ENCODE assay signal across 30 mouse cellular contexts in the genomic region with DNA sequence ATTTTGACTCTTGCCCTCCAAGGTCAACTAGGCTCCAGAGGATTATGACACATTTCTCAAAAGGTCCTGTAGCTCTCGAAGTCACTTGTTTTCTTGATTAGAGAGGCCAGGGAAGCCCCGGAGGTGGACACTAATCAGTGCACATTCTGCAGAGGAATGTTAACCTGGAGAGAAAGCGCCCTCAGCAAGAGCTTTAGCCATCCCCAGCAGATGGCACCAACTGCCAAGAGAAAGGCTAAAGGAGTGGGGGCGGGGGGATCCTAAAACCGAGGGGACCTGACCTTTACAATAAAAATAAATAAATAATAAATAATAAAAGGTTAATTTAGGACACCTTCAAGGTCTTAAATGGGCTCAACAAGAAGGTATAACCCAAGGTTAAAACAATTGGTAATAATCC. TPM values are rescaled to one million over a fixed set of nuclear protein-coding genes. Genes with fewer than 3 reads are reported as not detected.
DNase-seq lines count a peak whose midpoint lies in the region; ATAC-seq and TF ChIP-seq lines count a peak whose summit lies in the region.
"Had no signal": no experiment of that assay in that cellular context is flagged by ENCODE, and none has a peak within 500 bp of the region (broad histone marks: within the 10 kb centered on the region; RNA-seq: fewer than 3 reads in every experiment).

No protein-coding gene starts in this region.

- no peak overlapping the region for H3K4me2 ChIP-seq in liver, embryonic 14.5 days (ENCODE audit: low read depth)
- H3K4me2 ChIP-seq: embryonic facial prominence, embryonic 15.5 days; hindbrain, embryonic 12.5 days had no signal

- no peak for ATAC-seq in liver, embryonic 14.5 days (ENCODE audit: insufficient read depth)
- ATAC-seq: CD4-positive, CD25-positive, alpha-beta regulatory T cell, adult 4 months; forebrain, embryonic 14.5 days; hindbrain, embryonic 16.5 days; inflammation-experienced regulatory T-cells, adult 6 months had no signal

- TF ChIP-seq CTCF in heart, adult 2 months (IDR thresholded peaks at IDR 0.05) = no peak
- TF ChIP-seq CTCF in liver, embryonic 14.5 days (IDR thresholded peaks at IDR 0.05; ENCODE audit: low read depth) = peak; percentile 34; the same call in 1 of the 2 replicates

- no peaks in the 10 kb centered on the region for H3K4me1 ChIP-seq in heart, adult 2 months (ENCODE audit: control insufficient read depth, insufficient read depth, low read length)
- peaks cover 12 to 15% of the 10 kb centered on the region in 2 experiments for H3K4me1 ChIP-seq in liver, embryonic 14.5 days (replicated peaks; ENCODE audit: control insufficient read depth in 2 of 2, insufficient read depth in 2 of 2, low read length in 1 of 2)
- H3K4me1 ChIP-seq: embryonic facial prominence, embryonic 15.5 days; hindbrain, embryonic 12.5 days had no signal

- 38% methylated on average over 5 of the region's 5 CpGs for WGBS in heart, adult 2 months
- 34% methylated on average over 5 of the region's 5 CpGs for WGBS in liver, embryonic 14.5 days (ENCODE audit: insufficient replicate concordance)

- H3K36me3 ChIP-seq in heart, adult 2 months (ENCODE audit: control insufficient read depth, insufficient read depth, low read length) = no peaks in the 10 kb centered on the region
- no peaks in the 10 kb centered on the region for H3K36me3 ChIP-seq in liver, embryonic 14.5 days (replicated peaks; ENCODE audit: control insufficient read depth, insufficient read depth, low read depth)
- H3K36me3 ChIP-seq: embryonic facial prominence, embryonic 15.5 days; forebrain, embryonic 10.5 days; heart, embryonic 10.5 days; hindbrain, embryonic 12.5 days had no signal

- no peak overlapping the region for H3K27ac ChIP-seq in heart, adult 2 months
- H3K27ac ChIP-seq in liver, embryonic 14.5 days = no peak overlapping the region
- H3K27ac ChIP-seq: embryonic facial prominence, embryonic 15.5 days; forebrain, embryonic 10.5 days; gastrocnemius, adult 2 months; heart, embryonic 10.5 days; hindbrain, embryonic 12.5 days had no signal

- intact Hi-C loops in heart, adult 2 months (cut with DNase I) = no loop called here

- no peak overlapping the region for H3K4me3 ChIP-seq in heart, adult 2 months
- no peak overlapping the region for H3K4me3 ChIP-seq in liver, embryonic 14.5 days (ENCODE audit: insufficient read depth in 1 of 2, low read depth in 2 of 2, low read length in 2 of 2)
- H3K4me3 ChIP-seq: embryonic facial prominence, embryonic 15.5 days; erythroblast, embryonic 14.5 days; forebrain, embryonic 10.5 days; gastrocnemius, adult 2 months; heart, embryonic 10.5 days; hindbrain, embryonic 12.5 days had no signal

- H3K79me2 ChIP-seq in heart, adult 2 months (replicated peaks; ENCODE audit: control insufficient read depth, insufficient read depth, low read length) = no peaks in the 10 kb centered on the region

- DNase-seq in adrenal gland, adult 2 months = peak; percentile 28
- DNase-seq in adrenal gland, adult 8-10 months = no peak
- DNase-seq in heart, adult 11 months = peak; percentile 22
- no peak for DNase-seq in heart, adult 2 months
- no peak for DNase-seq in liver, embryonic 14.5 days (ENCODE audit: low read depth in 3 of 3, low spot score in 3 of 3)
- DNase-seq in liver (no peak), NIH3T3 (ENCODE audit: low read depth) (peak; percentile 17)
- DNase-seq in thymus, postnatal 10 days (ENCODE audit: low spot score in 2 of 2) = no peak
- DNase-seq: B cell, adult 2 months; cerebellum, adult 11 months; cerebellum, adult 8-10 months; cerebellum, postnatal 14 days; embryo, embryonic 11 days; gastrocnemius, adult 2 months; gastrocnemius, postnatal 25 days; heart, postnatal 10 days; heart, postnatal 4 days had no signal

- no peak overlapping the region for H3K9ac ChIP-seq in heart, adult 2 months (ENCODE audit: low read depth, low read length)
- H3K9ac ChIP-seq in liver, embryonic 14.5 days (replicated peaks) = no peak overlapping the region
- H3K9ac ChIP-seq: embryonic facial prominence, embryonic 15.5 days; hindbrain, embryonic 12.5 days had no signal

- no peak for TF ChIP-seq POLR2A in heart, adult 2 months (IDR thresholded peaks at IDR 0.05; ENCODE audit: insufficient read depth, low read depth, low read length)

- TF ChIP-seq EP300 in heart, adult 2 months (IDR thresholded peaks at IDR 0.05; ENCODE audit: insufficient read depth, low read depth, low read length) = no peak
- no peak for TF ChIP-seq EP300 in liver, embryonic 14.5 days (IDR thresholded peaks at IDR 0.05; ENCODE audit: low read depth)

- no peaks in the 10 kb centered on the region for H3K27me3 ChIP-seq in heart, adult 2 months (ENCODE audit: control insufficient read depth, insufficient read depth, low read length)
- H3K27me3 ChIP-seq in liver, embryonic 14.5 days (ENCODE audit: control insufficient read depth, insufficient read depth, low read length) = no peaks in the 10 kb centered on the region
- H3K27me3 ChIP-seq: embryonic facial prominence, embryonic 15.5 days; hindbrain, embryonic 12.5 days had no signal

- H3K9me3 ChIP-seq in liver, embryonic 14.5 days (ENCODE audit: control insufficient read depth, low read length) = no peaks in the 10 kb centered on the region
- H3K9me3 ChIP-seq: embryonic facial prominence, embryonic 15.5 days; forebrain, embryonic 10.5 days; heart, embryonic 10.5 days; hindbrain, embryonic 12.5 days had no signal

RNA-seq across cellular contexts. Expression of gene Gm9844, which starts 17.9 kb away (rescaled TPM):
- under 1 TPM in 1 of 2 experiments, not detected in 1; 0.97 TPM for total RNA-seq in adrenal gland, adult 2 months (2021)
- polyA plus RNA-seq in adrenal gland, adult 2 months (2012; rRNA removed) = not detected in 2 replicates
- not detected for total RNA-seq in adrenal gland, adult 8-10 months (2022)
- not detected for total RNA-seq in heart, adult 2 months (2021)
- 0.67 and 0.68 TPM in 2 replicates for polyA plus RNA-seq in heart, adult 2 months (2012; rRNA removed)
- polyA plus RNA-seq in liver, embryonic 14.5 days (2012; rRNA removed) = 0.37 and 1.5 TPM in 2 replicates
- 1.3 and 2.2 TPM in 2 replicates for polyA plus RNA-seq in liver, embryonic 14.5 days (2014; fragmentation: Nextera tagmentation; extraction: Ambion mirVana)
- total RNA-seq: gastrocnemius, adult 2 months; gastrocnemius, postnatal 25 days had no signal

RNA-seq across cellular contexts. Expression of gene Lypd4, which starts 25.6 kb away (rescaled TPM):
- not detected for total RNA-seq in adrenal gland, adult 2 months (2021)
- not detected in 2 replicates for polyA plus RNA-seq in adrenal gland, adult 2 months (2012; rRNA removed)
- total RNA-seq in adrenal gland, adult 8-10 months (2022) = not detected
- total RNA-seq in heart, adult 2 months (2021) = not detected
- 0.12 and 0.53 TPM in 2 replicates for polyA plus RNA-seq in heart, adult 2 months (2012; rRNA removed)
- polyA plus RNA-seq in liver, embryonic 14.5 days (2012; rRNA removed) = not detected in 2 replicates
- not detected in 2 replicates for polyA plus RNA-seq in liver, embryonic 14.5 days (2014; fragmentation: Nextera tagmentation; extraction: Ambion mirVana)
- total RNA-seq: common myeloid progenitor, adult 5-6 weeks; gastrocnemius, adult 2 months; gastrocnemius, postnatal 25 days; granulocyte monocyte progenitor cell, adult 5-6 weeks; heart, postnatal 10 days; heart, postnatal 4 days had no signal
- polyA plus RNA-seq: CD4-positive, CD25-positive, alpha-beta regulatory T cell, adult 4 months; embryonic facial prominence, embryonic 11.5 days; embryonic facial prominence, embryonic 15.5 days; erythroblast, embryonic 14.5 days; forebrain, embryonic 10.5 days; forebrain, embryonic 14.5 days; heart, embryonic 10.5 days; heart, embryonic 14.5 days; hindbrain, embryonic 12.5 days; inflammation-experienced regulatory T-cells, adult 6 months had no signal

RNA-seq across cellular contexts. Expression of gene Dmrtc2, which starts 25.7 kb away (rescaled TPM):
- total RNA-seq in adrenal gland, adult 2 months (2021) = not detected
- polyA plus RNA-seq in adrenal gland, adult 2 months (2012; rRNA removed) = not detected in 2 replicates
- not detected for total RNA-seq in adrenal gland, adult 8-10 months (2022)
- total RNA-seq in heart, adult 2 months (2021) = not detected
- polyA plus RNA-seq in heart, adult 2 months (2012; rRNA removed) = not detected in 2 replicates
- not detected in 2 replicates for polyA plus RNA-seq in liver, embryonic 14.5 days (2012; rRNA removed)
- not detected in 2 replicates for polyA plus RNA-seq in liver, embryonic 14.5 days (2014; fragmentation: Nextera tagmentation; extraction: Ambion mirVana)
- total RNA-seq: common myeloid progenitor, adult 5-6 weeks; gastrocnemius, adult 2 months; gastrocnemius, postnatal 25 days; granulocyte monocyte progenitor cell, adult 5-6 weeks; heart, postnatal 10 days; heart, postnatal 4 days had no signal
- polyA plus RNA-seq: CD4-positive, CD25-positive, alpha-beta regulatory T cell, adult 4 months; embryonic facial prominence, embryonic 11.5 days; erythroblast, embryonic 14.5 days; forebrain, embryonic 10.5 days; forebrain, embryonic 14.5 days; heart, embryonic 10.5 days; heart, embryonic 14.5 days; hindbrain, embryonic 12.5 days; inflammation-experienced regulatory T-cells, adult 6 months had no signal

RNA-seq across cellular contexts. Expression of gene Rps19, which starts 40.0 kb away (rescaled TPM):
- 1,000 to 10,000 TPM in 1 of 2 experiments, 100 to 1,000 TPM in 1; 601 to 1,035 TPM for total RNA-seq in adrenal gland, adult 2 months (2021)
- 230 TPM in 2 replicates for polyA plus RNA-seq in adrenal gland, adult 2 months (2012; rRNA removed)
- 1,000 to 10,000 TPM in 3 of 4 experiments, 100 to 1,000 TPM in 1; 823 to 1,088 (median 1,017) TPM for total RNA-seq in adrenal gland, adult 8-10 months (2022)
- total RNA-seq in heart, adult 2 months (2021) = 100 to 1,000 TPM; 505 to 584 TPM
- polyA plus RNA-seq in heart, adult 2 months (2012; rRNA removed) = 243 and 256 TPM in 2 replicates
- 418 and 615 TPM in 2 replicates for polyA plus RNA-seq in liver, embryonic 14.5 days (2012; rRNA removed)
- polyA plus RNA-seq in liver, embryonic 14.5 days (2014; fragmentation: Nextera tagmentation; extraction: Ambion mirVana) = 1,649 and 1,654 TPM in 2 replicates

RNA-seq across cellular contexts. Expression of gene Cd79a, which starts 53.0 kb away (rescaled TPM):
- under 1 TPM; 0.46 to 0.86 TPM for total RNA-seq in adrenal gland, adult 2 months (2021)
- polyA plus RNA-seq in adrenal gland, adult 2 months (2012; rRNA removed) = 2.2 and 3.1 TPM in 2 replicates
- total RNA-seq in adrenal gland, adult 8-10 months (2022) = 1 to 10 TPM in 2 of 4 experiments, under 1 TPM in 2; 0.44 to 2.1 (median 1.2) TPM
- total RNA-seq in heart, adult 2 months (2021) = 1 to 10 TPM; 1.1 to 1.7 TPM
- polyA plus RNA-seq in heart, adult 2 months (2012; rRNA removed) = 5.1 and 15.6 TPM in 2 replicates
- 0.81 and 1.0 TPM in 2 replicates for polyA plus RNA-seq in liver, embryonic 14.5 days (2012; rRNA removed)
- 1.4 and 2.0 TPM in 2 replicates for polyA plus RNA-seq in liver, embryonic 14.5 days (2014; fragmentation: Nextera tagmentation; extraction: Ambion mirVana)
- total RNA-seq: common myeloid progenitor, adult 5-6 weeks; gastrocnemius, adult 2 months; granulocyte monocyte progenitor cell, adult 5-6 weeks had no signal
- polyA plus RNA-seq: forebrain, embryonic 14.5 days; heart, embryonic 14.5 days had no signal

Comparison
In these comparisons a context has a peak if more than half of its experiments do, and no peak if none do; other contexts are left out.
1. DNase-seq: peak in adrenal gland, adult 2 months (single experiment), heart, adult 11 months (single experiment) and NIH3T3 (single experiment); none in adrenal gland, adult 8-10 months (single experiment), heart, adult 2 months (0 of 2), liver, embryonic 14.5 days (0 of 3), liver (single experiment) and thymus, postnatal 10 days (0 of 2).